8 mouse cellular contexts compared by ENCODE assay signal in the genomic region with DNA sequence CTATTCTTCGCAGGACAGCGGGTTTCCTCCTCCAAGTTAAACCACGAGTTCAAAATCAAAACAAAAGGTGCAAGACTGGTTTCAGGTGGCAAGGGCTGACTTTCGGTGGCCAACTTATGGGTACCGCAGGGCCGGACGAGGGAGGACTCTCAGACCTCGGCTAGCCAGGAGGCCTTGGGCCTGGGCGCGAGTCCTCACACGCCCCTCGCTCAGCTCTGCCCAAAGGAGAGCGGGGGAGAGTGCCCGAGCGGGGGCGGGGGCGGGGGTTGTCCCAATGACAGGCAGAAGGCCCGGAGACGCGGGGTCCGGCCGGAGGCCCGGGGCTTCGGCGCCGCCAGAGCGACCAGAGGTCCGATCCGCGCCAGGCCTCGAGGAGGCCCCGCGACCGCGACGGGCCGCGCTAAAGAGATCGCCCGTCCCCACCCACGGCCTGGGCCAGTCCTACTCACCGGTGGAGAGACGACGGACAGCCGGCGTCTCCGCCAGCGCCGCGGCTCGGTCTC. TPM values are rescaled to one million over a fixed set of nuclear protein-coding genes. Genes with fewer than 3 reads are reported as not detected.
DNase-seq lines count a peak whose midpoint lies in the region; ATAC-seq and TF ChIP-seq lines count a peak whose summit lies in the region.

No protein-coding gene starts in this region.

- peak; percentile 59 for DNase-seq in adrenal gland, postnatal 25 days
- DNase-seq in adrenal gland, adult 8-10 months, result no peak
- no peak for DNase-seq in spleen, adult 2 months (ENCODE audit: low read depth in 1 of 2, low spot score in 2 of 2)
- DNase-seq in spleen, adult 12 weeks (ENCODE audit: low spot score), result no peak
- DNase-seq in naive thymus-derived CD4-positive, alpha-beta T cell, adult 2 months (ENCODE audit: low read depth), result peak; percentile 53
- DNase-seq in layer of hippocampus, postnatal 10 days (ENCODE audit: low spot score in 2 of 2), result no peak

- TF ChIP-seq CTCF in spleen, adult 2 months (IDR thresholded peaks at IDR 0.05; ENCODE audit: extremely low read depth, insufficient read depth, insufficient read length, insufficient replicate concordance), result no peak

- H3K27ac ChIP-seq in spleen, adult 2 months (ENCODE audit: insufficient read depth, low read length), result peak overlapping the region; percentile 49
- H3K27ac ChIP-seq in forebrain, embryonic 16.5 days (ENCODE audit: low read length), result peak overlapping the region; percentile 53
- H3K27ac ChIP-seq in limb, embryonic 13.5 days, result peak overlapping the region; percentile 84

- peak overlapping the region; percentile 72 for H3K4me3 ChIP-seq in spleen, adult 2 months (ENCODE audit: extremely low read depth, insufficient read depth, insufficient read length)
- peak overlapping the region; percentile 87 for H3K4me3 ChIP-seq in forebrain, embryonic 16.5 days (replicated peaks; ENCODE audit: low read length)
- peak overlapping the region; percentile 70 for H3K4me3 ChIP-seq in limb, embryonic 13.5 days

- peak overlapping the region; percentile 94 for H3K4me2 ChIP-seq in forebrain, embryonic 16.5 days (ENCODE audit: low read length)
- peak overlapping the region; percentile 71 for H3K4me2 ChIP-seq in limb, embryonic 13.5 days (replicated peaks)

- peak; percentile 89 for ATAC-seq in forebrain, embryonic 16.5 days
- peak; percentile 89 for ATAC-seq in limb, embryonic 13.5 days (ENCODE audit: low FRiP score, low read depth)

- no peaks in the 10 kb centered on the region for H3K36me3 ChIP-seq in spleen, adult 2 months (ENCODE audit: control insufficient read depth, insufficient read depth, low read length)
- no peaks in the 10 kb centered on the region for H3K36me3 ChIP-seq in forebrain, embryonic 16.5 days (ENCODE audit: control insufficient read depth, insufficient read depth)
- no peaks in the 10 kb centered on the region for H3K36me3 ChIP-seq in limb, embryonic 13.5 days

- H3K27me3 ChIP-seq in spleen, adult 2 months (ENCODE audit: control insufficient read depth, insufficient read depth, low read length), result no peaks in the 10 kb centered on the region
- H3K27me3 ChIP-seq in forebrain, embryonic 16.5 days (replicated peaks; ENCODE audit: control insufficient read depth, insufficient read depth, low read length), result no peaks in the 10 kb centered on the region
- no peaks in the 10 kb centered on the region for H3K27me3 ChIP-seq in limb, embryonic 13.5 days

- under 1% methylated on average over 35 of the region's 51 CpGs for WGBS in spleen, adult 2 months
- WGBS in forebrain, embryonic 16.5 days, result 0% methylated on average over 50 of the region's 51 CpGs
- 0% methylated on average over 51 of the region's 51 CpGs for WGBS in limb, embryonic 13.5 days

- H3K4me1 ChIP-seq in spleen, adult 2 months (ENCODE audit: control insufficient read depth, insufficient read depth, insufficient read length), result peaks cover 2% of the 10 kb centered on the region; the same call in 1 of the 2 replicates
- H3K4me1 ChIP-seq in forebrain, embryonic 16.5 days (replicated peaks; ENCODE audit: control insufficient read depth, insufficient read depth, low read length), result peaks cover 21% of the 10 kb centered on the region
- H3K4me1 ChIP-seq in limb, embryonic 13.5 days, result peaks cover 28% of the 10 kb centered on the region

- TF ChIP-seq POLR2A in spleen, adult 2 months (IDR thresholded peaks at IDR 0.05; ENCODE audit: low read depth, low read length), result no peak

- peak overlapping the region; percentile 96 for H3K9ac ChIP-seq in forebrain, embryonic 16.5 days (replicated peaks; ENCODE audit: low read depth, low read length)
- peak overlapping the region; percentile 87 for H3K9ac ChIP-seq in limb, embryonic 13.5 days

- no peaks in the 10 kb centered on the region for H3K9me3 ChIP-seq in forebrain, embryonic 16.5 days (ENCODE audit: control insufficient read depth, low read length)
- H3K9me3 ChIP-seq in limb, embryonic 13.5 days, result no peaks in the 10 kb centered on the region

RNA-seq across cellular contexts. Expression of a gene that starts 0.4 kb away (rescaled TPM):
- total RNA-seq in adrenal gland, postnatal 25 days (2021), result 23.9 and 24.6 TPM in 2 replicates
- total RNA-seq in adrenal gland, adult 8-10 months (2022), result 10 to 100 TPM; 20.4 to 37.4 (median 27.8) TPM
- polyA plus RNA-seq in spleen, adult 2 months (2012; rRNA removed), result 7.6 TPM in 2 replicates
- 34.2 and 38.4 TPM in 2 replicates for polyA plus RNA-seq in forebrain, embryonic 16.5 days (2015; fragmentation: Nextera tagmentation; extraction: Ambion mirVana)
- polyA plus RNA-seq in limb, embryonic 13.5 days (2015; fragmentation: Nextera tagmentation; extraction: Ambion mirVana), result 18.8 and 20.6 TPM in 2 replicates
- 10 to 100 TPM; 63.9 to 69.1 TPM for total RNA-seq in layer of hippocampus, postnatal 10 days (2021)

RNA-seq across cellular contexts. Expression of a gene that starts 15.0 kb away (rescaled TPM):
- 48.3 and 56.0 TPM in 2 replicates for total RNA-seq in adrenal gland, postnatal 25 days (2021)
- 10 to 100 TPM; 59.0 to 70.2 (median 63.3) TPM for total RNA-seq in adrenal gland, adult 8-10 months (2022)
- 46.6 and 56.3 TPM in 2 replicates for polyA plus RNA-seq in spleen, adult 2 months (2012; rRNA removed)
- polyA plus RNA-seq in forebrain, embryonic 16.5 days (2015; fragmentation: Nextera tagmentation; extraction: Ambion mirVana), result 66.5 and 66.9 TPM in 2 replicates
- polyA plus RNA-seq in limb, embryonic 13.5 days (2015; fragmentation: Nextera tagmentation; extraction: Ambion mirVana), result 50.8 and 54.9 TPM in 2 replicates
- 10 to 100 TPM; 75.9 to 82.0 TPM for total RNA-seq in layer of hippocampus, postnatal 10 days (2021)

Comparison
In these comparisons a context has a peak if more than half of its experiments do, and no peak if none do; other contexts are left out.
1. DNase-seq: peak in adrenal gland, postnatal 25 days (single experiment) and naive thymus-derived CD4-positive, alpha-beta T cell, adult 2 months (single experiment); none in adrenal gland, adult 8-10 months (single experiment), spleen, adult 2 months (0 of 2), spleen, adult 12 weeks (single experiment) and layer of hippocampus, postnatal 10 days (0 of 2).
2. Peak in every context shown above with its lines, with median percentiles within 50 percentile points of each other: H3K27ac ChIP-seq and H3K4me3 ChIP-seq.